Mouse (Mus musculus) myocyte (in vitro differentiated cells): ENCODE measurements around the gene Camk2b.

Experiments used
- CEBPB ChIP-seq: IDR thresholded peaks from 2 replicates; pipeline ENCODE4 v1.6.1; 2011; ENCODE audit warnings: mild to moderate bottlenecking, moderate library complexity; ENCODE audit not compliant: poor library complexity, insufficient read depth, severe bottlenecking
- E2F4 ChIP-seq: IDR thresholded peaks from one replicate; pipeline ENCODE4 v1.6.1; 2011; ENCODE audit warnings: mild to moderate bottlenecking, control low read depth, moderate library complexity; ENCODE audit not compliant: insufficient read depth
- MAX ChIP-seq: IDR thresholded peaks from one replicate; pipeline ENCODE4 v1.6.1; 2011; ENCODE audit warnings: low read depth, mild to moderate bottlenecking, control low read depth
- MYOD1 ChIP-seq, 3 experiments: IDR thresholded peaks; one replicate each; pipeline ENCODE4 v1.6.1; 2011; ENCODE audit warnings: control low read depth in 2 of 3, low read depth in 2 of 3, mild to moderate bottlenecking in 2 of 3, moderate library complexity in 1 of 3; ENCODE audit not compliant: insufficient read length in 2 of 3, control insufficient read depth in 1 of 3
- MYOG ChIP-seq, 3 experiments: IDR thresholded peaks; one replicate each; pipeline ENCODE4 v1.6.1; 2011; ENCODE audit warnings: control low read depth in 2 of 3, low read depth in 2 of 3, mild to moderate bottlenecking in 2 of 3; ENCODE audit not compliant: insufficient read length in 2 of 3, control insufficient read depth in 1 of 3, insufficient read depth in 1 of 3
- POLR2A ChIP-seq: IDR thresholded peaks from one replicate; pipeline ENCODE4 v1.6.1; 2011; ENCODE audit warnings: low read depth, mild to moderate bottlenecking, control low read depth, moderate library complexity; ENCODE audit not compliant: insufficient read length
- POLR2AphosphoS2 ChIP-seq: IDR thresholded peaks from one replicate; pipeline ENCODE4 v1.6.1; 2011; ENCODE audit warnings: low read depth, control low read depth; ENCODE audit not compliant: insufficient read length
- REST ChIP-seq: IDR thresholded peaks from one replicate; pipeline ENCODE4 v1.6.1; 2011; ENCODE audit warnings: mild to moderate bottlenecking, control low read depth, moderate library complexity; ENCODE audit not compliant: insufficient read depth, insufficient read length
- SRF ChIP-seq: IDR thresholded peaks from one replicate; pipeline ENCODE4 v1.6.1; 2011; ENCODE audit warnings: low read depth; ENCODE audit not compliant: control insufficient read depth, insufficient read length
- TCF12 ChIP-seq: IDR thresholded peaks from one replicate; pipeline ENCODE4 v1.6.1; 2011; ENCODE audit warnings: mild to moderate bottlenecking, control low read depth; ENCODE audit not compliant: poor library complexity, insufficient read depth, severe bottlenecking
- TCF3 ChIP-seq: IDR thresholded peaks from one replicate; pipeline ENCODE4 v1.6.1; 2011; ENCODE audit warnings: low read depth, control low read depth; ENCODE audit not compliant: insufficient read length
- USF1 ChIP-seq: IDR thresholded peaks from one replicate; pipeline ENCODE4 v1.6.1; 2011; ENCODE audit warnings: low read depth, mild to moderate bottlenecking, control low read depth, moderate library complexity

GRCm38 (mm10) chr11:6000961-6001682 is 65.0 kb downstream of the Camk2b start:
- no peak for TF ChIP-seq TCF12
- no peak for TF ChIP-seq CEBPB
- no peak for TF ChIP-seq E2F4
- no peak for TF ChIP-seq POLR2A
- TF ChIP-seq MYOG (IDR thresholded peaks at IDR 0.05; ENCODE audit: control insufficient read depth in 1 of 3, insufficient read depth in 1 of 3, insufficient read length in 2 of 3, low read depth in 2 of 3): no peak
- no peak for TF ChIP-seq MAX
- TF ChIP-seq REST: no peak
- no peak for TF ChIP-seq USF1
- no peak for TF ChIP-seq POLR2AphosphoS2
- no peak for TF ChIP-seq MYOD1 (IDR thresholded peaks at IDR 0.05; ENCODE audit: control insufficient read depth in 1 of 3, insufficient read length in 2 of 3, low read depth in 2 of 3)
- no peak for TF ChIP-seq TCF3
- no peak for TF ChIP-seq SRF
